Mouse (Mus musculus): Measurements from ENCODE around the gene Ttf1.

Ttf1 gene

DNA sequence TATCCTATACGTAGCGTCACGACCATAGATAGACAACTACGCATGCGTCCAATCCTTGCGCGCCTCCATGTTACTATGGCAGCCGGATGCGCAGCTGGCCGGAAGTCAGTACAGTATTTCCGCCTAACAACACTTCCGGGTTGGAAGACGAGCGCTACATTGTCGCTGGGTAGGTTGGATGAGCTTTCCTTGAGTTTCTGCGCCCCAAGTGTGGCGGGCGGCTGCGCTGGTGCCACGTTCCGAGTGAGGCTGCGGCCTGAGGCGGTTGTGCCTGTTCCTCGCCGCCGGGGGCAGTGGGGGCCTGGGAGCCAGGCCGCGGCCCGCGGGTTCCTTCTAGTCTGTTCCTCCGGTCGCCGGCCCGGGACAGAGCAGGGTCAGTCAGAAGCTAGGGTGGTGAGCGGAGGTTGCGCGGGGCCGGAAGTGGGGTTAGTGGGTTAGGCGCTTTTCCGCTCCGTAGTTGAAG is at the start of gene Ttf1:
TSS of gene Ttf1 (plus strand) at position 128 of the 463 bp plus-strand sequence.
- peak; percentile 89 for DNase-seq (ENCODE audit: inconsistent ontology term)

DNA sequence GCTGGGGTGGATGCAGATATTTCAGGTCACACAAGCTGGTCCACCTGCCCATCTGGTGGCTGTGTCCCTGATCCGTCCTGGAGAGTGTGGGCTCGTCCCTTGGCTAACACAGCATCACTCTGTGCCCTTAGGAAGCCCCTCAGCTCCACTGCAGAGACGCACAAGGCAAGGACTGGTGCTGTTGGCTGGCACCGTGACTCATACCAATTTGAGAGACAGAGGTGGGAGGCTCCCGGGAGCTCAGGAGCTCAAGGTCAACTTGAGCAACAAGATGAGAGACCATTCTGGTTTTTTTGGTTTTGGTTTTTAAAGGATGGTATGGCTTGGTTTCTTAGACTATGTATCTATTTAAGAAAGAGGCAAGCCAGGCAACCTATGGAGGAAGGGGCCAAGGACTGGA is 47.5 kb upstream of the Ttf1 start:
- DNase-seq (ENCODE audit: inconsistent ontology term) = no peak

DNA sequence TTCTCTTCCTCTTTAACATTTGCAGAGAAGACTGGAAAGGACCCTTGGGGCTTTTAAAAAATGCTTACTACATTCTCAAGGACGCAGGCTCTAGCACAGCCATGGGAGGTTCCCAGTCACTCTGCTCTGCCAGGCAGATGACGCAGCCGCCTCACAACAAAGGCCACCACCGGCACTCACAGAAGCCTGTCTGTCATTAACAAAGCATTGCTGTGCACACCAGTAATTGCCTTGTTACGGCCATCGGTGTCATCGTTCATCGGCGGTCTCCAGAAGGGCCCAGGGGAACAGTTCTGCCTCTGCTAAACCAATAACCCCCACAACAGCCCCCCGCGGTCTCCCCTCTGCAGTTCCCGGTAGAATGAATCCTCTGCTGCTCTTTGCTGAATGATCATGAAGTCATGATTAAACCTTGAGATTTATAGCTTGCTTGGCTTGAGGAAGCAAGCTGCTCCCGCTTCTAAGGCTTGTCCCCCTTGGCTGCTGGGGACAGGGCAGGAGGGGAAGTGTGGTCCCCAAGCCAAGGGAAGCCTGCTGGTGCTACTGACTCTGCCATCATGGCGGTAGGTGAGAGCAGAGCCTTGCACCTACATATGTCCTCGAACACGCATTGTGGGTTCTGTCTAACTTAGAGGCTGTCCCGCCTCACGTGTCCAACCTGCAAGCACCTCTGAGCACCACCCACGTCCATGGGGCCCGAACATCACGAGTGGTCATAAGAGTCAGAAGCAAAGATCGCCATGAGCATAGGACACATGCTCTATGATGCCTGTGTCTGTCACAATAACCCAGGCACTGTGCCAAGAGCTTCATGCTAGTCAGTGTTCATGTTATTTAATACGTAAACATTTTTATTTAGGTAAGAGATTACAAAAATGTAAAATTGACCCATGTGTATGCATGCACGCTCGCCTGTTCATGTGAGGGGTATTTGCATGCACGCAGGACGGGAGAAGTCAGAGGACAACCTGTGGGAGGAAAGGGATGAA is 43.2 kb upstream of the Ttf1 start:
- DNase-seq (ENCODE audit: inconsistent ontology term) = peak; percentile 49

DNA sequence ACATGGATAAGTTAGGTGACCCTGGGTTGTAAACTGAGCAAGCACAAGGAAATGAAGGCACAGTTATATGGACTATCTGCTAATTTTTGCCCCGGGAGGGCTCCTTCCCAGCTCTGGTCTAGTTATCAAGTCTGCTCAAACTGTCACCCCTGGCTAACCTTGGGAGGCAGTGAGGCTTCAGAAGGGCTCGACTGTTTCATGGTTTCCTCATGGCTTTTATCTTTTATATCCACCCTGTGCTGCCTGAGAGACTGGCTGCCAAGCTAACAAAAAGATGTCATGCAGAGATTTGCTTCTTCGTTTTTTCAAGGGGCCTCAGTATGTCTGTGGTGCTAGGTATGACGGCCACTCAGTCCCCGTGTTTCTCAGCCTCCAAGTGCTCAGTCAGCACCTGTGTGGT is 41.4 kb upstream of the Ttf1 start:
- DNase-seq (ENCODE audit: inconsistent ontology term) = no peak

- DNase-seq (ENCODE audit: inconsistent ontology term) = no peak
These were observed 39.0 kb upstream of the Ttf1 start for GRCm38 (mm10) chr2:29021025-29021424.

DNA sequence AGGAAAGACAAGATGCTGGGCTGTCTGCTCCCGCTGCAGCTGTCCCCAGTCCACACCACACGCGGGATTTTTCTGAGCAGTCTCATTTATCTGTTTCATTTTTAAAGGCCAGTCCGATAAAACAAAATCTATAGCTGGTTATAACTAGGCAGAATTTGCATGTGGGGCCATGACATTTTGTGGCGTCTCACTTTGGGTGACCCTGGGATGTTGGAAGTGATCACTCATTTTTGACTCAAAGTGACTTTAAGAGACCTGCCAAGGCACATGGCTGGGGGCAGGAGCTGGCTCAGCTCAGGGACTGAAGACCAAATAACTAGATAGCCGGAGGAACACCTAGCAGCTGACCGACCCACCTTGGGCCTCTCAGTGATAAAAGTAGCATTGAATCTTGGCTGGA is 37.1 kb upstream of the Ttf1 start:
- no peak for DNase-seq (ENCODE audit: inconsistent ontology term)

- DNase-seq (ENCODE audit: inconsistent ontology term) = no peak
These were observed 34.8 kb upstream of the Ttf1 start for GRCm38 (mm10) chr2:29025284-29025683.

GRCm38 (mm10) chr2:29030048-29030734 is 29.9 kb upstream of the Ttf1 start:
- no peak for DNase-seq (ENCODE audit: inconsistent ontology term)

- no peak for DNase-seq (ENCODE audit: inconsistent ontology term)
These were observed 28.1 kb upstream of the Ttf1 start for GRCm38 (mm10) chr2:29031951-29032350.

- DNase-seq (ENCODE audit: inconsistent ontology term) = no peak
These were observed 25.3 kb upstream of the Ttf1 start for GRCm38 (mm10) chr2:29034542-29035475.

- no peak for DNase-seq (ENCODE audit: inconsistent ontology term)
These were observed 24.4 kb upstream of the Ttf1 start for GRCm38 (mm10) chr2:29035698-29036097.

DNA sequence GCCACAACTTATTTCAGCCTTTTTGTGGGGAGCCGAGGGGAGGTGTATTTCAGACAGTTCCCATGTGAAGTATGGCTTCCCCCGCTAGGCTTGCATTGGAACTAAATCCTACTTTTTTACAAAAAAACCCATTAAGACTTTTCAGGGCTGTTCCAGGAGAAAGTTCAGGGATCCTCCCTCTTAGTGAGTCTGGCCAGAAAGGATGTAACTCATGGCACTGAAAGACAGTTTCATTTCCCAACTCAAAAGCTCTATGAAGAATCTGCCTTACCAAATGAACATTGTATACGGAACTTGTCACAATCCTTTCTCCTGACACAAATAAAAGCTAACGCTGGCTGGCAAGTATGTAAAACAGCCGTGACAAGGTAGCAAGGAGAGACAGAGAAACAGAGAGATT is 20.3 kb upstream of the Ttf1 start:
- DNase-seq (ENCODE audit: inconsistent ontology term) = no peak

- DNase-seq (ENCODE audit: inconsistent ontology term) = no peak
These were observed 19.2 kb upstream of the Ttf1 start for GRCm38 (mm10) chr2:29040594-29041476.

- no peak for DNase-seq (ENCODE audit: inconsistent ontology term)
These were observed 18.6 kb upstream of the Ttf1 start for GRCm38 (mm10) chr2:29041477-29041768.

- no peak for DNase-seq (ENCODE audit: inconsistent ontology term)
These were observed 17.9 kb upstream of the Ttf1 start for GRCm38 (mm10) chr2:29042124-29042523.

- DNase-seq (ENCODE audit: inconsistent ontology term) = no peak
These were observed 13.9 kb upstream of the Ttf1 start for GRCm38 (mm10) chr2:29046151-29046550.

DNA sequence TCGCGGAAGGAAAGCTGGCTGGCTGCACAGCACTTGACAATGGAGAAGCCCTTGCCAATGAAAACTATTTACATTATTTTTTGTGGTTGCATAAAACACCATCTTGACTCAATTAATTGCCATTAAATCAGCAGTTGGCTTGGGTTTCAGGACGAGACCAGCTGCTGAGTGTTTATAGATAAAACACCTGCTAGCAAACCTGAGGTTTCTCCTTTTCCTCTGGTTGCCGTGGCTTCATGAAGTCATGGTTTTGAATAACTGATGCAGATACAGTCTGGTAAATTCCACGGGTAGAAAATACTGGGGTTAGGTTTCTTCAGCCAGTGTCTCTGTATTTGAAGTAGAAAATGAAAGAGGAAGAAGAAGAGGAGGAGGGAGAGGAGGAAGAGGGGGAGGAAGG is 8.1 kb upstream of the Ttf1 start:
- DNase-seq (ENCODE audit: inconsistent ontology term) = no peak

DNA sequence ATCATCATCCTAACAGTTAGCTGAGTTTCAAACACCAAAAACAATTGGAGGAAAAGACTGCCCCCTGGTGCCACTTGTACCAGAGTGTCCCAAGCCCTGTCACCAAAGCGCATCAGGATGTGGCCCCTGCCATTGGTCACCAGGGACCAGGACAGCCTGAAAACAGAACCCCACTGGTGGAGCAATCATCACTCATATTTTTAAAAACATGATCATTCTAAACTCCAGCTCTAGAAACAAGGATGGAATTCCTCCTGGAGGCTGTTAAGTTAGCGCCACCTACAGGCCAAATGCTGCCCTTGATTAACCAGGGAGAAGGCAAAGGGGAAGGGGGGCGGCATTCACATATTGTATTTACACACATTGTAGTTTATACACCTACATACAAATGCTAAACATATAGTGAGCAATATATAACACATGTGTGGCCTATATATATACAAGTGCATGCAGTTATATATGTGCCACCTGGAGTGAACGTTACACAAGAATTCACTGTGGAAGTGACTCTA is 7.1 kb upstream of the Ttf1 start:
- peak; percentile 56 for DNase-seq (ENCODE audit: inconsistent ontology term)

GRCm38 (mm10) chr2:29053802-29054544 is 6.1 kb upstream of the Ttf1 start:
- DNase-seq (ENCODE audit: inconsistent ontology term) = peak; percentile 39

DNA sequence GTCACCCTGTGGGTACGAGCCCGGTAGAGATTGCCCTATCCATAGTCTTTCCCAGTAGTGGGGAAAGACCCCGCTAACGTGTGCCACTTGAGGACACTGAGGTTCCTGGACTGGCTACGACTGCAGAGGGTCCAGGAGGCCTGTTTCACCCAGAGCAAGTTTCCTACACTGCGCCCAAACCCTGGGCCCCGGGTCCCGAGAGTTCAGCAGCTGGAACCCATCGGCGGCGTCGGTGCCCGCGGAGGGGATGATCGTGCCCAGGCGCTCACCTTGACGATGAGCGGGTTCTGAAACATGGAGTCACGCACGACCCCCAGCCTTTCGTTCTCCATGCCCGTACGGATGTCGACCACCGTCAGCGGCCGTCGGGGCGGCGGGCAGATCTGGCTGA is 5.5 kb upstream of the Ttf1 start:
- DNase-seq (ENCODE audit: inconsistent ontology term) = no peak
